Mouse (Mus musculus): ENCODE results near the gene Fam219a. TPM values are rescaled to one million over a fixed set of nuclear protein-coding genes. Genes with fewer than 3 reads are reported as not detected.
A peak's percentile ranks its signal among the peaks of the same experiment; 100 is the strongest.

Gene Fam219a
- polyA plus RNA-seq, 1 experiment from 2014 or later, result 8.5 TPM

GRCm38 (mm10) chr4:41519195-41519594, 50.1 kb downstream of the Fam219a start:
- no peaks in the 10 kb centered on the region for H3K27me3 ChIP-seq (ENCODE audit: control insufficient read depth, insufficient read depth, low read length)
- WGBS, result 92% methylated on average over 5 of the region's 5 CpGs
- no peak overlapping the region for H3K27ac ChIP-seq (ENCODE audit: low read depth, low read length)
- no peaks in the 10 kb centered on the region for H3K4me1 ChIP-seq (ENCODE audit: control insufficient read depth, insufficient read depth, low read length)
- H3K4me3 ChIP-seq (ENCODE audit: low read depth, low read length), result no peak overlapping the region
- ATAC-seq (ENCODE audit: low FRiP score) (no peak), DNase-seq (ENCODE audit: low spot score, missing footprints) (no peak)
- H3K36me3 ChIP-seq (ENCODE audit: control insufficient read depth, insufficient read depth, low read length), result no peaks in the 10 kb centered on the region
- H3K9ac ChIP-seq (ENCODE audit: low read length), result no peak overlapping the region
- H3K4me2 ChIP-seq, result no peak overlapping the region
- H3K9me3 ChIP-seq (ENCODE audit: control insufficient read depth, low read length), result no peaks in the 10 kb centered on the region

- Histone ChIP-seq H3K27me3 (ENCODE audit: control insufficient read depth, insufficient read depth, low read length) (no peaks in the 10 kb centered on the region), H3K9me3 (ENCODE audit: control insufficient read depth, low read length) (no peaks in the 10 kb centered on the region), H3K9ac (ENCODE audit: low read length) (no peak overlapping the region), H3K4me3 (ENCODE audit: low read depth, low read length) (no peak overlapping the region), H3K4me1 (ENCODE audit: control insufficient read depth, insufficient read depth, low read length) (no peaks in the 10 kb centered on the region), H3K27ac (ENCODE audit: low read depth, low read length) (no peak overlapping the region), H3K4me2 (no peak overlapping the region), H3K36me3 (ENCODE audit: control insufficient read depth, insufficient read depth, low read length) (no peaks in the 10 kb centered on the region)
- ATAC-seq (ENCODE audit: low FRiP score) (no peak), DNase-seq (ENCODE audit: low spot score, missing footprints) (no peak)
- 79% methylated on average over 7 of the region's 7 CpGs for WGBS
These were observed 51.0 kb downstream of the Fam219a start for GRCm38 (mm10) chr4:41518349-41518748.

- ATAC-seq (ENCODE audit: low FRiP score), result no peak
These were observed 52.1 kb downstream of the Fam219a start, which contains the start of gene 1110017D15Rik for GRCm38 (mm10) chr4:41517233-41517632. TSS of gene 1110017D15Rik (minus strand) at chr4:41517333.

GRCm38 (mm10) chr4:41513714-41514113, 55.6 kb downstream of the Fam219a start:
- no peak overlapping the region for H3K4me3 ChIP-seq (ENCODE audit: low read depth, low read length)

More at GRCm38 (mm10) chr4:41517233-41517632, 52.1 kb downstream of the Fam219a start, which contains the start of gene 1110017D15Rik:
- Histone ChIP-seq H3K4me1 (ENCODE audit: control insufficient read depth, insufficient read depth, low read length) (no peaks in the 10 kb centered on the region), H3K4me2 (no peak within 1 kb of the TSS), H3K4me3 (ENCODE audit: low read depth, low read length) (no peak within 1 kb of the TSS), H3K9ac (ENCODE audit: low read length) (no peak within 1 kb of the TSS), H3K9me3 (ENCODE audit: control insufficient read depth, low read length) (no peaks in the 10 kb centered on the region), H3K27ac (ENCODE audit: low read depth, low read length) (no peak within 1 kb of the TSS), H3K27me3 (ENCODE audit: control insufficient read depth, insufficient read depth, low read length) (no peaks in the 10 kb centered on the region), H3K36me3 (ENCODE audit: control insufficient read depth, insufficient read depth, low read length) (no peaks in the 10 kb centered on the region)
- no peak for DNase-seq (ENCODE audit: low spot score, missing footprints)
- 85% methylated on average over 2 of the region's 2 CpGs for WGBS

GRCm38 (mm10) chr4:41513309-41513708, 56.0 kb downstream of the Fam219a start:
- Histone ChIP-seq H3K4me2 (no peak overlapping the region), H3K9me3 (ENCODE audit: control insufficient read depth, low read length) (no peaks in the 10 kb centered on the region), H3K36me3 (ENCODE audit: control insufficient read depth, insufficient read depth, low read length) (no peaks in the 10 kb centered on the region), H3K4me3 (ENCODE audit: low read depth, low read length) (no peak overlapping the region), H3K9ac (ENCODE audit: low read length) (no peak overlapping the region), H3K27ac (ENCODE audit: low read depth, low read length) (no peak overlapping the region), H3K27me3 (ENCODE audit: control insufficient read depth, insufficient read depth, low read length) (peaks cover 4% of the 10 kb centered on the region; the same call in 1 of the 2 replicates), H3K4me1 (ENCODE audit: control insufficient read depth, insufficient read depth, low read length) (no peaks in the 10 kb centered on the region)
- ATAC-seq (ENCODE audit: low FRiP score) (no peak), DNase-seq (ENCODE audit: low spot score, missing footprints) (no peak)
- 26% methylated on average over 4 of the region's 4 CpGs for WGBS

More at GRCm38 (mm10) chr4:41513714-41514113, 55.6 kb downstream of the Fam219a start:
- 26% methylated on average over 8 of the region's 8 CpGs for WGBS
- no peak overlapping the region for H3K27ac ChIP-seq (ENCODE audit: low read depth, low read length)
- ATAC-seq (ENCODE audit: low FRiP score) (no peak), DNase-seq (ENCODE audit: low spot score, missing footprints) (no peak)
- H3K36me3 ChIP-seq (ENCODE audit: control insufficient read depth, insufficient read depth, low read length), result no peaks in the 10 kb centered on the region
- H3K4me2 ChIP-seq, result no peak overlapping the region
- H3K9me3 ChIP-seq (ENCODE audit: control insufficient read depth, low read length), result no peaks in the 10 kb centered on the region
- no peaks in the 10 kb centered on the region for H3K4me1 ChIP-seq (ENCODE audit: control insufficient read depth, insufficient read depth, low read length)
- no peak overlapping the region for H3K9ac ChIP-seq (ENCODE audit: low read length)
- H3K27me3 ChIP-seq (ENCODE audit: control insufficient read depth, insufficient read depth, low read length), result no peaks in the 10 kb centered on the region; the same call in 1 of the 2 replicates

GRCm38 (mm10) chr4:41507998-41508397, 61.3 kb downstream of the Fam219a start:
- H3K27me3 ChIP-seq (ENCODE audit: control insufficient read depth, insufficient read depth, low read length), result peaks cover 4% of the 10 kb centered on the region
- H3K36me3 ChIP-seq (ENCODE audit: control insufficient read depth, insufficient read depth, low read length), result no peaks in the 10 kb centered on the region
- no peak overlapping the region; the same call in 1 of the 2 replicates for H3K4me2 ChIP-seq
- no peak overlapping the region for H3K9ac ChIP-seq (ENCODE audit: low read length)
- ATAC-seq (ENCODE audit: low FRiP score) (no peak), DNase-seq (ENCODE audit: low spot score, missing footprints) (peak; percentile 86)
- no peaks in the 10 kb centered on the region for H3K9me3 ChIP-seq (ENCODE audit: control insufficient read depth, low read length)
- H3K27ac ChIP-seq (ENCODE audit: low read depth, low read length), result no peak overlapping the region
- no peak overlapping the region for H3K4me3 ChIP-seq (ENCODE audit: low read depth, low read length)
- H3K4me1 ChIP-seq (ENCODE audit: control insufficient read depth, insufficient read depth, low read length), result peaks cover 12% of the 10 kb centered on the region
- WGBS, result 42% methylated on average over 7 of the region's 7 CpGs

- Histone ChIP-seq H3K9ac (ENCODE audit: low read length) (peak overlapping the region; percentile 83), H3K36me3 (ENCODE audit: control insufficient read depth, insufficient read depth, low read length) (no peaks in the 10 kb centered on the region), H3K4me1 (ENCODE audit: control insufficient read depth, insufficient read depth, low read length) (peaks cover 17% of the 10 kb centered on the region), H3K4me2 (peak overlapping the region; percentile 91), H3K27ac (ENCODE audit: low read depth, low read length) (no peak overlapping the region), H3K9me3 (ENCODE audit: control insufficient read depth, low read length) (no peaks in the 10 kb centered on the region), H3K4me3 (ENCODE audit: low read depth, low read length) (peak overlapping the region; percentile 49), H3K27me3 (ENCODE audit: control insufficient read depth, insufficient read depth, low read length) (peaks cover 4% of the 10 kb centered on the region)
- DNase-seq (ENCODE audit: low spot score, missing footprints) (no peak), ATAC-seq (ENCODE audit: low FRiP score) (peak; percentile 3; the same call in 1 of the 2 replicates)
- under 1% methylated on average over 22 of the region's 22 CpGs for WGBS
These were observed 61.9 kb downstream of the Fam219a start for GRCm38 (mm10) chr4:41507326-41507924.

- peak overlapping the region; percentile 83 for H3K9ac ChIP-seq (ENCODE audit: low read length)
- ATAC-seq (ENCODE audit: low FRiP score), result peak; percentile 77
- peaks cover 7% of the 10 kb centered on the region for H3K27me3 ChIP-seq (ENCODE audit: control insufficient read depth, insufficient read depth, low read length)
- peak overlapping the region; percentile 91 for H3K4me2 ChIP-seq
- no peaks in the 10 kb centered on the region for H3K9me3 ChIP-seq (ENCODE audit: control insufficient read depth, low read length)
- no peaks in the 10 kb centered on the region for H3K36me3 ChIP-seq (ENCODE audit: control insufficient read depth, insufficient read depth, low read length)
- under 1% methylated on average over 29 of the region's 29 CpGs for WGBS
- peak overlapping the region; percentile 49 for H3K4me3 ChIP-seq (ENCODE audit: low read depth, low read length)
- H3K27ac ChIP-seq (ENCODE audit: low read depth, low read length), result no peak overlapping the region
- peaks cover 21% of the 10 kb centered on the region for H3K4me1 ChIP-seq (ENCODE audit: control insufficient read depth, insufficient read depth, low read length)
- peak; percentile 98 for DNase-seq (ENCODE audit: low spot score, missing footprints)
These were observed 62.4 kb downstream of the Fam219a start for GRCm38 (mm10) chr4:41506906-41507305.

- H3K4me2 ChIP-seq, result peak overlapping the region; percentile 91
- H3K36me3 ChIP-seq (ENCODE audit: control insufficient read depth, insufficient read depth, low read length), result no peaks in the 10 kb centered on the region
- peak; percentile 97 for DNase-seq (ENCODE audit: low spot score, missing footprints)
- WGBS, result 7% methylated on average over 13 of the region's 13 CpGs
- no peak for ATAC-seq (ENCODE audit: low FRiP score)
- peaks cover 25% of the 10 kb centered on the region for H3K4me1 ChIP-seq (ENCODE audit: control insufficient read depth, insufficient read depth, low read length)
- peaks cover 13% of the 10 kb centered on the region for H3K27me3 ChIP-seq (ENCODE audit: control insufficient read depth, insufficient read depth, low read length)
- no peaks in the 10 kb centered on the region for H3K9me3 ChIP-seq (ENCODE audit: control insufficient read depth, low read length)
- peak overlapping the region; percentile 83; the same call in 1 of the 2 replicates for H3K9ac ChIP-seq (ENCODE audit: low read length)
- H3K4me3 ChIP-seq (ENCODE audit: low read depth, low read length), result no peak overlapping the region
- no peak overlapping the region; the same call in 1 of the 2 replicates for H3K27ac ChIP-seq (ENCODE audit: low read depth, low read length)
These were observed 63.2 kb downstream of the Fam219a start for GRCm38 (mm10) chr4:41506156-41506555.
